Mouse (Mus musculus) lung, embryonic 16.5 days (tissue): ENCODE measurements around the gene Zfp444. TPM values are rescaled to one million over a fixed set of nuclear protein-coding genes. Genes with fewer than 3 reads are reported as not detected.

Experiments
- ATAC-seq: fragments of 200-750 bp; cut with Nextera tagmentation; 2 replicates; pipeline ENCODE4 v1.8.0; 2017; ENCODE audit warnings: low read depth, mild to moderate bottlenecking, moderate library complexity
- H3K27ac ChIP-seq: fragments of 300-500 bp; sonication (generic); 2 replicates; pipeline ENCODE4 v1.5.1; 2014; ENCODE audit warnings: mild to moderate bottlenecking, control low read depth, low read length
- H3K27me3 ChIP-seq: fragments of 300-500 bp; sonication (generic); 2 replicates; pipeline ENCODE4 v1.6.1; 2014; ENCODE audit warnings: low read depth, low read length, mixed read lengths; ENCODE audit not compliant: control insufficient read depth, insufficient read depth
- H3K36me3 ChIP-seq: fragments of 300-500 bp; sonication (generic); 2 replicates; pipeline ENCODE4 v1.6.1; 2014; ENCODE audit warnings: low read length; ENCODE audit not compliant: control insufficient read depth, insufficient read depth
- H3K4me1 ChIP-seq: fragments of 300-500 bp; sonication (generic); replicated peaks from 2 replicates; pipeline ENCODE4 v1.6.1; 2014; ENCODE audit warnings: low read length, mixed read lengths; ENCODE audit not compliant: control insufficient read depth, insufficient read depth
- H3K4me2 ChIP-seq: fragments of 300-500 bp; sonication (generic); 2 replicates; pipeline ENCODE4 v1.6.1; 2014; ENCODE audit warnings: low read depth, low read length, control low read depth
- H3K4me3 ChIP-seq: fragments of 300-500 bp; sonication (generic); 2 replicates; pipeline ENCODE4 v1.5.1; 2014; ENCODE audit warnings: mild to moderate bottlenecking, low read length, control low read depth
- H3K9ac ChIP-seq: fragments of 300-500 bp; sonication (generic); 2 replicates; pipeline ENCODE4 v1.6.1; 2014; ENCODE audit warnings: low read length, control low read depth
- H3K9me3 ChIP-seq: fragments of 300-500 bp; sonication (generic); 2 replicates; pipeline ENCODE4 v1.6.1; 2016; ENCODE audit warnings: low read length; ENCODE audit not compliant: control insufficient read depth
- WGBS: fragments of 180-500 bp; shearing (Covaris S2); extraction: QIAGEN DNeasy Blood & Tissue Kit; methylation state at CpG from one replicate; pipeline ENCODE4 v1.1.7; 2014; 5-methylcytosine and 5-hydroxymethylcytosine counted together
- polyA plus RNA-seq: library from polyadenylated mRNA; unstranded; fragments of >200 nt; fragmentation: Nextera tagmentation; extraction: Ambion mirVana; gene quantifications from 2 replicates; pipeline ENCODE4 v1.2.1, GENCODE M21; 2015

Zfp444 gene
- 48.4 and 53.1 TPM in 2 replicates for polyA plus RNA-seq

GRCm38 (mm10) chr7:6172006-6172649, at the start of gene Zfp444:
TSS of gene Zfp444 (plus strand) at chr7:6172226.
- WGBS, result under 1% methylated on average over 37 of the region's 37 CpGs
- peaks cover 4% of the 10 kb centered on the region for H3K4me1 ChIP-seq
- H3K9me3 ChIP-seq, result no peaks in the 10 kb centered on the region
- H3K4me3 ChIP-seq, result peak within 1 kb of the TSS; percentile 79
- peak within 1 kb of the TSS; percentile 87 for H3K9ac ChIP-seq
- no peaks in the 10 kb centered on the region; the same call in 1 of the 2 replicates for H3K36me3 ChIP-seq
- H3K27me3 ChIP-seq, result no peaks in the 10 kb centered on the region
- H3K4me2 ChIP-seq, result peak within 1 kb of the TSS; percentile 81
- ATAC-seq, result peak; percentile 96
- H3K27ac ChIP-seq, result peak within 1 kb of the TSS; percentile 92

- H3K9ac ChIP-seq, result no peak overlapping the region
- H3K36me3 ChIP-seq, result peaks cover 5% of the 10 kb centered on the region
- H3K4me2 ChIP-seq, result no peak overlapping the region
- peak; percentile 76 for ATAC-seq
- H3K4me3 ChIP-seq, result no peak overlapping the region
- H3K27ac ChIP-seq, result no peak overlapping the region
- no peaks in the 10 kb centered on the region for H3K27me3 ChIP-seq
- H3K4me1 ChIP-seq, result 0 out of 2 replicates have a peak, but pooled peaks cover 2% of the 10 kb centered on the region
- peaks cover under 1% of the 10 kb centered on the region; the same call in 1 of the 2 replicates for H3K9me3 ChIP-seq
- WGBS, result 30% methylated on average over 7 of the region's 7 CpGs
Observed at GRCm38 (mm10) chr7:6126690-6127448, 45.2 kb upstream of the Zfp444 start.

- peaks cover 27% of the 10 kb centered on the region for H3K36me3 ChIP-seq
- H3K4me3 ChIP-seq, result no peak overlapping the region
- H3K9me3 ChIP-seq, result peaks cover 13% of the 10 kb centered on the region
- no peak overlapping the region for H3K27ac ChIP-seq
- H3K9ac ChIP-seq, result no peak overlapping the region
- 0 out of 2 replicates have a peak, but pooled peaks cover 2% of the 10 kb centered on the region for H3K4me1 ChIP-seq
- ATAC-seq, result no peak
- no peak overlapping the region for H3K4me2 ChIP-seq
- H3K27me3 ChIP-seq, result no peaks in the 10 kb centered on the region
- 47% methylated on average over 4 of the region's 4 CpGs for WGBS
Observed at GRCm38 (mm10) chr7:6130346-6130745, 41.7 kb upstream of the Zfp444 start.

GRCm38 (mm10) chr7:6132646-6133045, 39.4 kb upstream of the Zfp444 start:
- H3K36me3 ChIP-seq, result peaks cover 32% of the 10 kb centered on the region
- H3K27ac ChIP-seq, result no peak overlapping the region
- no peaks in the 10 kb centered on the region for H3K4me1 ChIP-seq
- no peak overlapping the region for H3K4me2 ChIP-seq
- 85% methylated on average over 30 of the region's 30 CpGs for WGBS
- ATAC-seq, result no peak
- no peaks in the 10 kb centered on the region for H3K27me3 ChIP-seq
- H3K4me3 ChIP-seq, result no peak overlapping the region
- H3K9ac ChIP-seq, result no peak overlapping the region
- peaks cover 13% of the 10 kb centered on the region for H3K9me3 ChIP-seq

GRCm38 (mm10) chr7:6136497-6136896, 35.5 kb upstream of the Zfp444 start:
- Histone ChIP-seq H3K9me3 (peaks cover 13% of the 10 kb centered on the region), H3K9ac (no peak overlapping the region), H3K27ac (no peak overlapping the region), H3K4me3 (no peak overlapping the region), H3K4me2 (no peak overlapping the region), H3K4me1 (no peaks in the 10 kb centered on the region), H3K36me3 (peaks cover 38% of the 10 kb centered on the region), H3K27me3 (no peaks in the 10 kb centered on the region)
- no peak for ATAC-seq

GRCm38 (mm10) chr7:6139295-6139694, 32.7 kb upstream of the Zfp444 start:
- Histone ChIP-seq H3K27ac (no peak overlapping the region), H3K4me1 (no peaks in the 10 kb centered on the region), H3K36me3 (peaks cover 13% of the 10 kb centered on the region; the same call in 1 of the 2 replicates), H3K27me3 (no peaks in the 10 kb centered on the region), H3K9ac (no peak overlapping the region), H3K9me3 (no peaks in the 10 kb centered on the region), H3K4me3 (no peak overlapping the region), H3K4me2 (no peak overlapping the region)
- WGBS, result 61% methylated on average over 3 of the region's 3 CpGs
- 0 out of 2 replicates have a peak, but pooled peaks have one; percentile 24 for ATAC-seq

GRCm38 (mm10) chr7:6143991-6144531, 28.0 kb upstream of the Zfp444 start:
- no peak for ATAC-seq
- H3K9me3 ChIP-seq, result no peaks in the 10 kb centered on the region
- H3K4me1 ChIP-seq, result peaks cover 38% of the 10 kb centered on the region
- H3K27me3 ChIP-seq, result no peaks in the 10 kb centered on the region
- 0 out of 2 replicates have a peak, but pooled peaks cover 8% of the 10 kb centered on the region for H3K36me3 ChIP-seq
- H3K4me3 ChIP-seq, result no peak overlapping the region
- H3K27ac ChIP-seq, result no peak overlapping the region
- no peak overlapping the region for H3K9ac ChIP-seq
- H3K4me2 ChIP-seq, result no peak overlapping the region
- WGBS, result 88% methylated on average over 2 of the region's 2 CpGs

GRCm38 (mm10) chr7:6145423-6146188, 26.4 kb upstream of the Zfp444 start:
- ATAC-seq, result no peak
- H3K4me1 ChIP-seq, result peaks cover 44% of the 10 kb centered on the region
- H3K9me3 ChIP-seq, result no peaks in the 10 kb centered on the region
- H3K27me3 ChIP-seq, result no peaks in the 10 kb centered on the region
- no peaks in the 10 kb centered on the region for H3K36me3 ChIP-seq
- H3K9ac ChIP-seq, result no peak overlapping the region
- H3K27ac ChIP-seq, result no peak overlapping the region
- H3K4me3 ChIP-seq, result no peak overlapping the region
- no peak overlapping the region for H3K4me2 ChIP-seq
- WGBS, result 80% methylated on average over 8 of the region's 8 CpGs
